Mouse (Mus musculus) limb, embryonic 11.5 days (tissue): Measurements from ENCODE around the gene Tmem86a. TPM values are rescaled to one million over a fixed set of nuclear protein-coding genes. Genes with fewer than 3 reads are reported as not detected.

Experiments
- ATAC-seq: fragments of 200-750 bp; cut with Nextera tagmentation; 2 replicates; pipeline ENCODE4 v1.8.0; 2017; ENCODE audit warnings: low read depth; ENCODE audit not compliant: insufficient number of reproducible peaks, low FRiP score, low TSS enrichment
- DNase-seq: peaks from one replicate; pipeline ENCODE4 v3.0.0-alpha.2; 2015; ENCODE audit warnings: low spot score
- H3K27ac ChIP-seq: fragments of 300-500 bp; sonication (generic); replicated peaks from 2 replicates; pipeline ENCODE4 v1.5.1; 2014; ENCODE audit warnings: low read depth, mild to moderate bottlenecking, low read length
- H3K27me3 ChIP-seq: fragments of 300-500 bp; sonication (generic); 2 replicates; pipeline ENCODE4 v1.6.1; 2014; ENCODE audit warnings: mild to moderate bottlenecking, low read length, mixed read lengths; ENCODE audit not compliant: control insufficient read depth, insufficient read depth
- H3K36me3 ChIP-seq: fragments of 300-500 bp; sonication (generic); 2 replicates; pipeline ENCODE4 v1.6.1; 2014; ENCODE audit warnings: mild to moderate bottlenecking, low read length, moderate library complexity, mixed read lengths; ENCODE audit not compliant: control insufficient read depth, insufficient read depth
- H3K4me1 ChIP-seq: fragments of 300-500 bp; sonication (generic); 2 replicates; pipeline ENCODE4 v1.6.1; 2014; ENCODE audit warnings: low read length, mixed read lengths; ENCODE audit not compliant: control insufficient read depth, insufficient read depth
- H3K4me2 ChIP-seq: fragments of 300-500 bp; sonication (generic); 2 replicates; pipeline ENCODE4 v1.6.1; 2014; ENCODE audit warnings: low read depth, mild to moderate bottlenecking, moderate library complexity; ENCODE audit not compliant: severe bottlenecking
- H3K4me3 ChIP-seq: fragments of 300-500 bp; sonication (generic); 2 replicates; pipeline ENCODE4 v1.5.1; 2014; ENCODE audit warnings: low read depth, low read length
- H3K9ac ChIP-seq: fragments of 300-500 bp; sonication (generic); 2 replicates; pipeline ENCODE4 v1.6.1; 2014; ENCODE audit warnings: mild to moderate bottlenecking, low read length
- H3K9me3 ChIP-seq: fragments of 300-500 bp; sonication (generic); 2 replicates; pipeline ENCODE4 v1.6.1; 2016; ENCODE audit warnings: low read length; ENCODE audit not compliant: control insufficient read depth
- WGBS: fragments of 180-500 bp; shearing (Covaris S2); extraction: QIAGEN DNeasy Blood & Tissue Kit; methylation state at CpG from one replicate; pipeline ENCODE4 v1.1.7; 2014; 5-methylcytosine and 5-hydroxymethylcytosine counted together
- polyA plus RNA-seq: library from polyadenylated mRNA; unstranded; fragments of >200 nt; fragmentation: Nextera tagmentation; extraction: Ambion mirVana; gene quantifications from 2 replicates; pipeline ENCODE4 v1.2.1, GENCODE M21; 2014

The Tmem86a gene
- polyA plus RNA-seq, 1 experiment from 2014 or later = 8.2 TPM

GRCm38 (mm10) chr7:47054666-47055065, 4.3 kb downstream of the Tmem86a start:
- no peaks in the 10 kb centered on the region for H3K9me3 ChIP-seq
- H3K9ac ChIP-seq = no peak overlapping the region
- 79% methylated on average over 2 of the region's 2 CpGs for WGBS
- no peak for DNase-seq
- no peaks in the 10 kb centered on the region for H3K27me3 ChIP-seq
- H3K4me3 ChIP-seq = no peak overlapping the region
- ATAC-seq = no peak
- H3K4me1 ChIP-seq = peaks cover 7% of the 10 kb centered on the region
- H3K27ac ChIP-seq = no peak overlapping the region
- H3K4me2 ChIP-seq = no peak overlapping the region
- H3K36me3 ChIP-seq = no peaks in the 10 kb centered on the region; the same call in 1 of the 2 replicates

DNA sequence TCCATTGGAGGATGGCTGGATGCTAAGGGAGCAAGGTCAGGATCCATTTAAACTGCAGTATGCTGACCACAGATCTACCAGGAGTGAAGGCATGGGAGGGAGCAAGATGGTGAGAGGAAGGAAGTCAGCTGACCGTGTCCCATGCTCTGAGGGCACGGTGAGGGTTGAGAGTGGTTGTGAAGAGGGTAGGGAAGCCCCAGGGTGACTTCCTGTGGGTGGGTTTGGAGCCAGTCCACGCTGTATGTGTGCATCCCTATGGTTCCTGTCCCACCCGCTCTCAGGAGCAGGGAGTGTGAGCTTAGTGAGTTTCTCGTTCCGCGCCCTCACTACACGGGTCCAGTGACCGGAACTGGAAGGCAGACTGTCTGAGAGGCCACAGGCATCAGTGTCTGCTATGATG, 5.3 kb downstream of the Tmem86a start:
- ATAC-seq = no peak
- Histone ChIP-seq H3K4me3 (no peak overlapping the region), H3K4me2 (no peak overlapping the region), H3K36me3 (no peaks in the 10 kb centered on the region; the same call in 1 of the 2 replicates), H3K27ac (no peak overlapping the region), H3K9me3 (no peaks in the 10 kb centered on the region), H3K9ac (no peak overlapping the region), H3K27me3 (no peaks in the 10 kb centered on the region), H3K4me1 (peaks cover 7% of the 10 kb centered on the region)
- no peak for DNase-seq
- WGBS = 85% methylated on average over 9 of the region's 9 CpGs

- Histone ChIP-seq H3K9ac (no peak overlapping the region), H3K4me1 (peaks cover 5% of the 10 kb centered on the region), H3K9me3 (no peaks in the 10 kb centered on the region), H3K4me3 (no peak overlapping the region), H3K27ac (no peak overlapping the region), H3K4me2 (no peak overlapping the region), H3K36me3 (no peaks in the 10 kb centered on the region; the same call in 1 of the 2 replicates), H3K27me3 (no peaks in the 10 kb centered on the region)
- WGBS = 84% methylated on average over 4 of the region's 4 CpGs
- ATAC-seq = no peak
- DNase-seq = no peak
These were observed 5.9 kb downstream of the Tmem86a start for GRCm38 (mm10) chr7:47056273-47056672.

- H3K4me2 ChIP-seq = no peak overlapping the region
- H3K4me3 ChIP-seq = no peak overlapping the region
- WGBS = 86% methylated on average over 7 of the region's 7 CpGs
- H3K27ac ChIP-seq = no peak overlapping the region
- ATAC-seq (no peak), DNase-seq (no peak)
- no peaks in the 10 kb centered on the region for H3K9me3 ChIP-seq
- no peaks in the 10 kb centered on the region for H3K27me3 ChIP-seq
- no peak overlapping the region for H3K9ac ChIP-seq
- no peaks in the 10 kb centered on the region for H3K36me3 ChIP-seq
- H3K4me1 ChIP-seq = no peaks in the 10 kb centered on the region
These were observed 8.9 kb downstream of the Tmem86a start for GRCm38 (mm10) chr7:47059339-47059738.

DNA sequence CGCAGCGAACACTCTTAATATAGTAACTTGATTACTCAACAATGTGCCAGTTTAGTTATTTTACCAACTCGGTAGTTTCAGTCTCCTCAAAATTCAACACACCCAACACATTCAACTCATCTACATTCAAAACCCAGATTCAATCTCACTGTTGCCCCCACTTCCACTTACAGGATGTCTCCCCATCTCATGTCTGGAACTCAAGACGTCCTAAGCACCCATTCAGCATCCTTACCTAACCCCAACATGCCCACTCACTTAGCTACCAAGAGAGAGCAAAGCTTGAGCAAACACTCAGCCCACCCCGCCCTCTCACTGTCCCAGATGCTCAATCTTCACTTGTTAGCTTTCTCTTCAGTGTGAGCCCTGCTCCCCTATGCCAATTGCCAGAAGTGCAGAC, 11.2 kb downstream of the Tmem86a start:
- Histone ChIP-seq H3K36me3 (no peaks in the 10 kb centered on the region), H3K9me3 (no peaks in the 10 kb centered on the region), H3K4me1 (no peaks in the 10 kb centered on the region), H3K4me2 (no peak overlapping the region), H3K27me3 (no peaks in the 10 kb centered on the region), H3K9ac (no peak overlapping the region), H3K4me3 (no peak overlapping the region), H3K27ac (no peak overlapping the region)
- ATAC-seq (no peak), DNase-seq (no peak)
- WGBS = 85% methylated on average over 5 of the region's 5 CpGs

GRCm38 (mm10) chr7:47066942-47067341, 16.5 kb downstream of the Tmem86a start:
- WGBS = 85% methylated on average over 3 of the region's 3 CpGs
- Histone ChIP-seq H3K36me3 (no peaks in the 10 kb centered on the region), H3K27ac (no peak overlapping the region), H3K9ac (no peak overlapping the region), H3K4me2 (no peak overlapping the region), H3K4me3 (no peak overlapping the region), H3K27me3 (no peaks in the 10 kb centered on the region), H3K4me1 (no peaks in the 10 kb centered on the region), H3K9me3 (no peaks in the 10 kb centered on the region)
- DNase-seq (no peak), ATAC-seq (no peak)

GRCm38 (mm10) chr7:47067879-47068278, 17.5 kb downstream of the Tmem86a start:
- no peak overlapping the region for H3K4me2 ChIP-seq
- no peaks in the 10 kb centered on the region for H3K9me3 ChIP-seq
- H3K27me3 ChIP-seq = no peaks in the 10 kb centered on the region
- H3K36me3 ChIP-seq = no peaks in the 10 kb centered on the region
- no peak overlapping the region for H3K9ac ChIP-seq
- no peak overlapping the region for H3K27ac ChIP-seq
- no peak for ATAC-seq
- H3K4me3 ChIP-seq = no peak overlapping the region
- H3K4me1 ChIP-seq = no peaks in the 10 kb centered on the region
- 77% methylated on average over 5 of the region's 5 CpGs for WGBS
- no peak for DNase-seq

DNA sequence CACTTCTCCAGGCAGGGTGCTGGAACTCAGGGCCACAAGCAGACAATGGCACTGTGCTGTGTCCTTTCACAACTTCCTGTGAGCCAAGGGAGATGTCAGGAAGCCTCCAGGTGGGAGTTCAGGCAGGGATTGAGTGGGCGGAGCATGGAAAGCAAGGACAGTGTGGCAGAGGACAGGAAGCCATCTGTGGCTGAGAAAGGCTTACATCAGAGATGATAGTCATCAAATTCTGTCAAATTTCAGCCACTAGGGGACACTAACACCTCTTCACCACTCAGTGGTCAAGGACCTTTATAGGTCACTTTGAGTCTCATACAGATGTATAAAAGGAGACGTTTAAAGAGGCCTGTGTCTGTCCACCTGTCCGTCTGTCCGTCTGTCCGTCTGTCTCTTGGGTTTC, 22.1 kb downstream of the Tmem86a start:
- ATAC-seq = no peak
- H3K4me1 ChIP-seq = no peaks in the 10 kb centered on the region
- WGBS = 77% methylated on average over 5 of the region's 5 CpGs
- H3K9ac ChIP-seq = no peak overlapping the region
- no peaks in the 10 kb centered on the region for H3K36me3 ChIP-seq
- DNase-seq = no peak
- no peak overlapping the region for H3K4me3 ChIP-seq
- H3K27ac ChIP-seq = no peak overlapping the region
- H3K4me2 ChIP-seq = no peak overlapping the region
- H3K27me3 ChIP-seq = no peaks in the 10 kb centered on the region
- H3K9me3 ChIP-seq = no peaks in the 10 kb centered on the region
